Mouse (Mus musculus): ENCODE measurements around the gene Mvb12b. TPM values are rescaled to one million over a fixed set of nuclear protein-coding genes. Genes with fewer than 3 reads are reported as not detected.

Mvb12b gene
- total and polyA plus RNA-seq, 3 experiments: 7.2 to 51.4 (median 46.2) TPM

- peaks cover 5% of the 10 kb centered on the region; the same call in 1 of the 2 replicates for H3K9me3 ChIP-seq (replicated peaks)
- peaks cover 91% of the 10 kb centered on the region for H3K36me3 ChIP-seq (replicated peaks)
- H3K4me1 ChIP-seq (ENCODE audit: insufficient read depth, low read depth, low read length): peaks cover 74% of the 10 kb centered on the region
- no peaks in the 10 kb centered on the region for H3K27me3 ChIP-seq (ENCODE audit: insufficient read depth, low read length)
- ATAC-seq (ENCODE audit: extremely low read depth, insufficient number of reproducible peaks, low FRiP score, poor library complexity, severe bottlenecking) (no peak), DNase-seq (ENCODE audit: low spot score) (no peak)
- no peak overlapping the region for H3K4me3 ChIP-seq (ENCODE audit: low read depth, low read length)
- no peak for TF ChIP-seq GATA1 (IDR thresholded peaks at IDR 0.05; ENCODE audit: borderline replicate concordance, low read length)
- TF ChIP-seq POLR2AphosphoS5 (IDR thresholded peaks at IDR 0.05; ENCODE audit: insufficient replicate concordance, low read depth, low read length): no peak
These were observed 12.7 kb downstream of the Mvb12b start for GRCm38 (mm10) chr2:33874856-33875576.

DNA sequence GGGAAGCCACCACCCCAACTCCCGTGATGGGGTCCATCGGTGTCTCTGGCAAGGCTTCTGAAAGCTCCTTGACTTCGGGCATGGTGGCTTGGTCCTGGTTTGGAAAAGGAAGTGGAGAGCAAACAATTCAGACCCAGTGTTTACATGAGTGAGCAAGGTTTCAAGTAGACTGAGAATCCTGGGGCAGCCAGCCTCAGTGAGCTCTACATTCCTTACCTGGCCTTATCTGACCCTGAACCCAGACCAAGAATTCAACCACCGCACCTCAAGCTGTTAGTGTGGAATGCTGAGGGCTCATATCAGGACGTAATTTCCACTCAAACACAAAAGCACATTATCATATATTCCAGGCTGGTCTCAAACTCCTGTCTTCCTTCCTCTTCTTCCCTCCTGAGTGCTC is 13.4 kb downstream of the Mvb12b start:
- H3K4me1 ChIP-seq (ENCODE audit: insufficient read depth, low read depth, low read length): peaks cover 74% of the 10 kb centered on the region
- peaks cover 89% of the 10 kb centered on the region for H3K36me3 ChIP-seq (replicated peaks)
- no peaks in the 10 kb centered on the region for H3K27me3 ChIP-seq (ENCODE audit: insufficient read depth, low read length)
- H3K4me3 ChIP-seq (ENCODE audit: low read depth, low read length): no peak overlapping the region
- TF ChIP-seq GATA2 (IDR thresholded peaks at IDR 0.05; ENCODE audit: borderline replicate concordance, low read depth, low read length) (no peak), GATA1 (IDR thresholded peaks at IDR 0.05; ENCODE audit: borderline replicate concordance, low read length) (no peak), TAL1 (conservative IDR thresholded peaks at IDR 0.05; ENCODE audit: low read depth, low read length) (no peak), POLR2AphosphoS5 (IDR thresholded peaks at IDR 0.05; ENCODE audit: insufficient replicate concordance, low read depth, low read length) (no peak), CTCF (IDR thresholded peaks at IDR 0.05; ENCODE audit: low read depth, low read length) (no peak)
- no peak for DNase-seq (ENCODE audit: low spot score)
- no peak for ATAC-seq (ENCODE audit: extremely low read depth, insufficient number of reproducible peaks, low FRiP score, poor library complexity, severe bottlenecking)
- peaks cover 5% of the 10 kb centered on the region; the same call in 1 of the 2 replicates for H3K9me3 ChIP-seq (replicated peaks)

- TF ChIP-seq CTCF (IDR thresholded peaks at IDR 0.05; ENCODE audit: low read depth, low read length) (no peak), GATA2 (IDR thresholded peaks at IDR 0.05; ENCODE audit: borderline replicate concordance, low read depth, low read length) (no peak), POLR2AphosphoS5 (IDR thresholded peaks at IDR 0.05; ENCODE audit: insufficient replicate concordance, low read depth, low read length) (no peak), GATA1 (IDR thresholded peaks at IDR 0.05; ENCODE audit: borderline replicate concordance, low read length) (no peak), TAL1 (conservative IDR thresholded peaks at IDR 0.05; ENCODE audit: low read depth, low read length) (no peak)
- Histone ChIP-seq H3K27me3 (ENCODE audit: insufficient read depth, low read length) (no peaks in the 10 kb centered on the region), H3K9me3 (replicated peaks) (peaks cover 5% of the 10 kb centered on the region; the same call in 1 of the 2 replicates), H3K4me3 (ENCODE audit: low read depth, low read length) (no peak overlapping the region), H3K36me3 (replicated peaks) (peaks cover 80% of the 10 kb centered on the region), H3K4me1 (ENCODE audit: insufficient read depth, low read depth, low read length) (peaks cover 74% of the 10 kb centered on the region)
- ATAC-seq (ENCODE audit: extremely low read depth, insufficient number of reproducible peaks, low FRiP score, poor library complexity, severe bottlenecking) (no peak), DNase-seq (ENCODE audit: low spot score) (no peak)
These were observed 14.2 kb downstream of the Mvb12b start for GRCm38 (mm10) chr2:33873501-33873900.

GRCm38 (mm10) chr2:33872841-33873271 is 14.9 kb downstream of the Mvb12b start:
- Histone ChIP-seq H3K36me3 (replicated peaks) (peaks cover 75% of the 10 kb centered on the region), H3K4me3 (ENCODE audit: low read depth, low read length) (no peak overlapping the region), H3K4me1 (ENCODE audit: insufficient read depth, low read depth, low read length) (peaks cover 74% of the 10 kb centered on the region), H3K9me3 (replicated peaks) (peaks cover 5% of the 10 kb centered on the region; the same call in 1 of the 2 replicates), H3K27me3 (ENCODE audit: insufficient read depth, low read length) (no peaks in the 10 kb centered on the region)
- TF ChIP-seq GATA1 (IDR thresholded peaks at IDR 0.05; ENCODE audit: borderline replicate concordance, low read length) (no peak), GATA2 (IDR thresholded peaks at IDR 0.05; ENCODE audit: borderline replicate concordance, low read depth, low read length) (no peak), CTCF (IDR thresholded peaks at IDR 0.05; ENCODE audit: low read depth, low read length) (no peak), POLR2AphosphoS5 (IDR thresholded peaks at IDR 0.05; ENCODE audit: insufficient replicate concordance, low read depth, low read length) (no peak), TAL1 (conservative IDR thresholded peaks at IDR 0.05; ENCODE audit: low read depth, low read length) (no peak)
- DNase-seq (ENCODE audit: low spot score) (no peak), ATAC-seq (ENCODE audit: extremely low read depth, insufficient number of reproducible peaks, low FRiP score, poor library complexity, severe bottlenecking) (no peak)

- Histone ChIP-seq H3K4me3 (ENCODE audit: low read depth, low read length) (no peak overlapping the region), H3K9me3 (replicated peaks) (peaks cover 5% of the 10 kb centered on the region; the same call in 1 of the 2 replicates), H3K36me3 (replicated peaks) (peaks cover 65% of the 10 kb centered on the region), H3K4me1 (ENCODE audit: insufficient read depth, low read depth, low read length) (peaks cover 79% of the 10 kb centered on the region), H3K27me3 (ENCODE audit: insufficient read depth, low read length) (no peaks in the 10 kb centered on the region)
- no peak for TF ChIP-seq POLR2AphosphoS5 (IDR thresholded peaks at IDR 0.05; ENCODE audit: insufficient replicate concordance, low read depth, low read length)
- ATAC-seq (ENCODE audit: extremely low read depth, insufficient number of reproducible peaks, low FRiP score, poor library complexity, severe bottlenecking) (no peak), DNase-seq (ENCODE audit: low spot score) (no peak)
These were observed 16.6 kb downstream of the Mvb12b start for GRCm38 (mm10) chr2:33871181-33871520.

DNA sequence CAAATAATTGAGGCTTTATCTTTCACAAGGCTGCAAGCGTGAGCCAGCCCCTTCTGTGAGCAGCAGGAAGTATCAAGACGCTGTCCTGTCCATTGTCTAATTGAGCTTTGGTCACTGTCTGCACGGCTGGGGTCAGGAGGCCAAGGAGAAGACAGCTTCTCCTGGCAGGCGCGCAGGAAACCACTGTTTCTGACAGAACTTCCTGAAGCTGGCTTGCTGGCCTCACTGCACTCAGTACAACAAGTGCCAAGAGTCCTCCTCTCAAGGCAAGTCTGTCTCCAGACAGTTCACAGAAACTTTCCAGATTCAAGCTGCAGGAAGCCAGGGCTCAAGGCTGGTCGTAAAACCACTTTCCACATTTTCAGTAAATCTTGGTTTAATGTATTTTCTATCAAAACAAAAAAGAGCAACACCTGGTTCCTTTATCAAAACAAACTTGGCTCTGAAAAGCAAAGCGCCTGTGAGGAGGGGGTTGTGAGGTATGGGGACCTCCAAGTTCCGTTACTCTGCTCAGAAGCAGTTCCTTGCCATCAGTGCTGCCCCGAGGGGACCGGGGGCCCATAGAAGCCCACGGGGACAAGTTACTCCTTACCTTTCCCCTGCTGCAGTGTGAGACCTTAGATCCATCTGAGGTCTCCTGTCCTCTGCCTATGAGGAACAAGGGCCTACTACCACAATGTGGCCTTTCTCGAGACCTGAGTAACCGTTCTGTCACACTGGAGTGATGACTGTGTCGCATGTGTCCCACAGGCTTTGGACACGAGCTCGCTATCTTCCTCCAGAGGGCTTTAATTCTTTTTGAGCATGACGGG is 17.2 kb downstream of the Mvb12b start:
- no peak for DNase-seq (ENCODE audit: low spot score)
- TF ChIP-seq TAL1 (conservative IDR thresholded peaks at IDR 0.05; ENCODE audit: low read depth, low read length) (no peak), POLR2AphosphoS5 (IDR thresholded peaks at IDR 0.05; ENCODE audit: insufficient replicate concordance, low read depth, low read length) (no peak), CTCF (IDR thresholded peaks at IDR 0.05; ENCODE audit: low read depth, low read length) (no peak), GATA2 (IDR thresholded peaks at IDR 0.05; ENCODE audit: borderline replicate concordance, low read depth, low read length) (no peak), GATA1 (IDR thresholded peaks at IDR 0.05; ENCODE audit: borderline replicate concordance, low read length) (no peak)
- ATAC-seq (ENCODE audit: extremely low read depth, insufficient number of reproducible peaks, low FRiP score, poor library complexity, severe bottlenecking): no peak
- peaks cover 83% of the 10 kb centered on the region for H3K4me1 ChIP-seq (ENCODE audit: insufficient read depth, low read depth, low read length)
- H3K36me3 ChIP-seq (replicated peaks): peaks cover 63% of the 10 kb centered on the region
- 0 out of 2 replicates have a peak overlapping the region, but pooled peaks have one; percentile 1 for H3K4me3 ChIP-seq (ENCODE audit: low read depth, low read length)
- H3K27me3 ChIP-seq (ENCODE audit: insufficient read depth, low read length): no peaks in the 10 kb centered on the region
- H3K9me3 ChIP-seq (replicated peaks): peaks cover 5% of the 10 kb centered on the region; the same call in 1 of the 2 replicates
